Mouse (Mus musculus): Measurements from ENCODE around the gene Mrpl10. TPM values are rescaled to one million over a fixed set of nuclear protein-coding genes. Genes with fewer than 3 reads are reported as not detected.

Gene Mrpl10
- total RNA-seq, 2 experiments from 2014 or later, result 74.8 to 75.4 TPM

- no peak for DNase-seq
These were observed 28.4 kb downstream of the Mrpl10 start for GRCm38 (mm10) chr11:97069770-97070169.

GRCm38 (mm10) chr11:97071129-97071528 is 29.8 kb downstream of the Mrpl10 start:
- DNase-seq, result no peak

- DNase-seq, result peak in 1 of 2 experiments; percentile 51
These were observed 31.2 kb downstream of the Mrpl10 start for GRCm38 (mm10) chr11:97072533-97072932.

- no peak for DNase-seq
These were observed 32.9 kb downstream of the Mrpl10 start for GRCm38 (mm10) chr11:97074235-97074634.

- DNase-seq, result no peak
These were observed 37.4 kb downstream of the Mrpl10 start for GRCm38 (mm10) chr11:97078751-97079150.

GRCm38 (mm10) chr11:97080291-97080690 is 38.9 kb downstream of the Mrpl10 start:
- DNase-seq, result no peak

- peak in 1 of 2 experiments; percentile 34 for DNase-seq
These were observed 41.6 kb downstream of the Mrpl10 start for GRCm38 (mm10) chr11:97082977-97083376.

- peak in 1 of 2 experiments; percentile 41 for DNase-seq
These were observed 42.2 kb downstream of the Mrpl10 start for GRCm38 (mm10) chr11:97083401-97084140.

- no peak for DNase-seq
These were observed 43.6 kb downstream of the Mrpl10 start for GRCm38 (mm10) chr11:97084821-97085505.

- DNase-seq, result no peak
These were observed 45.0 kb downstream of the Mrpl10 start for GRCm38 (mm10) chr11:97086365-97086764.

GRCm38 (mm10) chr11:97094600-97094999 is 53.2 kb downstream of the Mrpl10 start:
- no peak for DNase-seq

GRCm38 (mm10) chr11:97098791-97099190 is 57.4 kb downstream of the Mrpl10 start:
- DNase-seq, result no peak

Small RNA genes within 50 kb of the gene (microRNA-seq; reads per million reads assigned to microRNA genes)
- gene Mir8103, result 0 to 1.1 reads per million in 2 experiments

Other genes starting within 250 kb of the Mrpl10 start
- 100 to 1,000 TPM; 201 to 234 TPM for gene Nfe2l1, start 211.6 kb upstream of the Mrpl10 start, total RNA-seq (2021)
- gene Copz2, start 191.7 kb upstream of the Mrpl10 start, total RNA-seq (2021), result 1 to 10 TPM; 5.5 to 7.8 TPM
- gene Cdk5rap3, start 125.1 kb upstream of the Mrpl10 start, total RNA-seq (2021), result 10 to 100 TPM; 32.8 to 34.0 TPM
- gene Prr15l, start 113.5 kb upstream of the Mrpl10 start, total RNA-seq (2021), result not detected
- gene Pnpo, start 97.6 kb upstream of the Mrpl10 start, total RNA-seq (2021), result 10 to 100 TPM; 29.8 to 34.5 TPM
- 10 to 100 TPM; 12.3 to 12.6 TPM for gene Sp2, start 58.6 kb upstream of the Mrpl10 start, total RNA-seq (2021)
- gene Sp6, start 28.2 kb upstream of the Mrpl10 start, total RNA-seq (2021), result 1 to 10 TPM in 1 of 2 experiments, under 1 TPM in 1; 0.78 to 1.2 TPM
- gene Scrn2, start 11.6 kb upstream of the Mrpl10 start, total RNA-seq (2021), result 1 to 10 TPM; 4.5 to 4.9 TPM
- gene Lrrc46, start 153 bp upstream of the Mrpl10 start, total RNA-seq (2021), result under 1 TPM; 0.76 to 0.85 TPM
- gene Osbpl7, start 9.1 kb downstream of the Mrpl10 start, total RNA-seq (2021), result 10 to 100 TPM; 16.0 to 16.9 TPM
- gene Tbx21, start 73.8 kb downstream of the Mrpl10 start, total RNA-seq (2021), result under 1 TPM in 1 of 2 experiments, not detected in 1; 0.15 TPM
- 10 to 100 TPM; 83.8 to 94.3 TPM for gene Tbkbp1, start 109.9 kb downstream of the Mrpl10 start, total RNA-seq (2021)
- gene Kpnb1, start 146.3 kb downstream of the Mrpl10 start, total RNA-seq (2021), result 100 to 1,000 TPM; 128 to 132 TPM
- gene Npepps, start 239.1 kb downstream of the Mrpl10 start, total RNA-seq (2021), result 100 to 1,000 TPM; 150 to 154 TPM

Data from layer of hippocampus, postnatal 36 days (tissue).